Mouse (Mus musculus): ENCODE results near the gene Arpc3. TPM values are rescaled to one million over a fixed set of nuclear protein-coding genes. Genes with fewer than 3 reads are reported as not detected.

Gene Arpc3
- 568 TPM for polyA plus RNA-seq (2017; shearing (Covaris generic))

GRCm38 (mm10) chr5:122391786-122392180 is at the start of gene Arpc3:
Gene Arpc3 (plus strand): TSS chr5:122391878.

GRCm38 (mm10) chr5:122353807-122354491 is 37.7 kb upstream of the Arpc3 start, which contains the start of the genes Rad9b and Vps29:
Gene Rad9b (minus strand): TSS chr5:122354233.
Gene Vps29 (plus strand): TSS chr5:122354369.

GRCm38 (mm10) chr5:122371591-122372191 is 20.0 kb upstream of the Arpc3 start, which contains the start of gene Gpn3:
Gene Gpn3 (plus strand): TSS chr5:122371876.

GRCm38 (mm10) chr5:122372192-122372769 is 19.4 kb upstream of the Arpc3 start, which contains the start of gene Fam216a:
Gene Fam216a (minus strand): TSS chr5:122372364.

GRCm38 (mm10) chr5:122421271-122422068 is 29.8 kb downstream of the Arpc3 start, which contains the start of gene Anapc7:
Gene Anapc7 (plus strand): TSS chr5:122421693.

Other genes starting within 250 kb of the Arpc3 start
- 51.6 TPM for gene Ppp1cc, start 233.6 kb upstream of the Arpc3 start, polyA plus RNA-seq (2017; shearing (Covaris generic))
- gene Hvcn1, start 185.1 kb upstream of the Arpc3 start, polyA plus RNA-seq (2017; shearing (Covaris generic)) = 125 TPM
- gene Tctn1, start 127.4 kb upstream of the Arpc3 start, polyA plus RNA-seq (2017; shearing (Covaris generic)) = 2.4 TPM
- gene Pptc7, start 107.5 kb upstream of the Arpc3 start, polyA plus RNA-seq (2017; shearing (Covaris generic)) = 14.5 TPM
- 11.2 TPM for gene Rad9b, start 37.6 kb upstream of the Arpc3 start, polyA plus RNA-seq (2017; shearing (Covaris generic))
- 158 TPM for gene Vps29, start 37.5 kb upstream of the Arpc3 start, polyA plus RNA-seq (2017; shearing (Covaris generic))
- gene Gpn3, start 20.0 kb upstream of the Arpc3 start, polyA plus RNA-seq (2017; shearing (Covaris generic)) = 77.2 TPM
- gene Fam216a, start 19.5 kb upstream of the Arpc3 start, polyA plus RNA-seq (2017; shearing (Covaris generic)) = 12.7 TPM
- gene Anapc7, start 29.8 kb downstream of the Arpc3 start, polyA plus RNA-seq (2017; shearing (Covaris generic)) = 40.0 TPM
- gene Atp2a2, start 110.3 kb downstream of the Arpc3 start, polyA plus RNA-seq (2017; shearing (Covaris generic)) = 7.2 TPM
- gene Ift81, start 222.6 kb downstream of the Arpc3 start, polyA plus RNA-seq (2017; shearing (Covaris generic)) = 4.3 TPM